Mouse (Mus musculus) adrenal gland, postnatal 25 days (tissue): Measurements from ENCODE around the gene Cpne8. TPM values are rescaled to one million over a fixed set of nuclear protein-coding genes. Genes with fewer than 3 reads are reported as not detected.

Experiments used
- DNase-seq: peaks from one replicate; pipeline ENCODE4 v3.0.0; 2021; ENCODE audit warnings: mixed read lengths
- long read RNA-seq: library from polyadenylated mRNA; stranded (forward); transcript quantifications from one replicate; pipeline ENCODE4 v2.0.0, GENCODE M21; 2021
- total RNA-seq: library from RNA; stranded (reverse); gene quantifications from 2 replicates; pipeline ENCODE4 v1.2.3, GENCODE M21; 2021

The Cpne8 gene
- total RNA-seq, result 4.8 and 7.4 TPM in 2 replicates
- long read RNA-seq, partial matches to known transcripts, result 2 of 4 reads
- long read RNA-seq, other reads (novel, unspliced or antisense), result 1 of 4 reads

- peak; percentile 77 for DNase-seq
Measured at GRCm38 (mm10) chr15:90678985-90679759, at the start of gene Cpne8. Gene Cpne8, minus strand, starts transcription at chr15:90679432.

- no peak for DNase-seq
Measured at GRCm38 (mm10) chr15:90717717-90718116, 38.5 kb upstream of the Cpne8 start.

GRCm38 (mm10) chr15:90709296-90709695 is 30.1 kb upstream of the Cpne8 start:
- DNase-seq, result no peak

GRCm38 (mm10) chr15:90704314-90704713 is 25.1 kb upstream of the Cpne8 start:
- no peak for DNase-seq

GRCm38 (mm10) chr15:90703502-90704232 is 24.4 kb upstream of the Cpne8 start:
- no peak for DNase-seq

GRCm38 (mm10) chr15:90686770-90687169 is 7.5 kb upstream of the Cpne8 start:
- no peak for DNase-seq

GRCm38 (mm10) chr15:90679760-90680579 is 738 bp upstream of the Cpne8 start:
- peak; percentile 69 for DNase-seq

- DNase-seq, result peak; percentile 21
Measured at GRCm38 (mm10) chr15:90678488-90678887, 744 bp downstream of the Cpne8 start.

- no peak for DNase-seq
Measured at GRCm38 (mm10) chr15:90669494-90669893, 9.7 kb downstream of the Cpne8 start.

GRCm38 (mm10) chr15:90666893-90667292 is 12.3 kb downstream of the Cpne8 start:
- no peak for DNase-seq

- no peak for DNase-seq
Measured at GRCm38 (mm10) chr15:90664615-90665014, 14.6 kb downstream of the Cpne8 start.

GRCm38 (mm10) chr15:90663631-90664030 is 15.6 kb downstream of the Cpne8 start:
- no peak for DNase-seq

GRCm38 (mm10) chr15:90660723-90661122 is 18.5 kb downstream of the Cpne8 start:
- no peak for DNase-seq

- DNase-seq, result no peak
Measured at GRCm38 (mm10) chr15:90658053-90658452, 21.2 kb downstream of the Cpne8 start.

GRCm38 (mm10) chr15:90656521-90656920 is 22.7 kb downstream of the Cpne8 start:
- no peak for DNase-seq

- DNase-seq, result no peak
Measured at GRCm38 (mm10) chr15:90647011-90647577, 32.1 kb downstream of the Cpne8 start.

- no peak for DNase-seq
Measured at GRCm38 (mm10) chr15:90646326-90646725, 32.9 kb downstream of the Cpne8 start.

- no peak for DNase-seq
Measured at GRCm38 (mm10) chr15:90645828-90646227, 33.4 kb downstream of the Cpne8 start.

- DNase-seq, result no peak
Measured at GRCm38 (mm10) chr15:90624201-90624600, 55.0 kb downstream of the Cpne8 start.

- DNase-seq, result no peak
Measured at GRCm38 (mm10) chr15:90622005-90622404, 57.2 kb downstream of the Cpne8 start.

- no peak for DNase-seq
Measured at GRCm38 (mm10) chr15:90619736-90620135, 59.5 kb downstream of the Cpne8 start.
